Mouse (Mus musculus): ENCODE data around the gene Plekhf1. TPM values are rescaled to one million over a fixed set of nuclear protein-coding genes. Genes with fewer than 3 reads are reported as not detected.

Plekhf1 gene
- polyA plus RNA-seq, 1 experiment from 2014 or later: 2.1 TPM

DNA sequence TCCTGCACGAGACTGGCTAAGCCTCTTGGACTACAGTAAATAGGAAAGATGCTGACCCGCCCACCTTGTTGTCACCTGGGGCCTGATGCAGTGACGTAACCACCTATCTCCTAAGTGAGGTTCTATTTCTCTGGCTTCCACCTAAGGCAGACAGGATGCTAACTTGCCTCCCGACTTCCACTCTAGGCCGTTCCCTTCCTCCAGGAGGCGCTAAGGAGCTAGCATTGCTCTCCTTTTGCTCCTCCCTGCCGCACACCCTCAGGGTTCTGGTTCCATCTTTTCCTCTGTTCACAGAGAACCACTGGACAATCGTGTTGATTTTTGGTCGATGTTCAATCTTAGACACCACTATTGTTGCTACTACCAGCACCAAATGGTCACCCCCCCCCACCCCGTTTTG, 36.2 kb downstream of the Plekhf1 start:
- no peak overlapping the region for H3K9ac ChIP-seq
- H3K27me3 ChIP-seq: no peaks in the 10 kb centered on the region
- H3K4me3 ChIP-seq: no peak overlapping the region
- no peak overlapping the region for H3K27ac ChIP-seq
- 39% methylated on average over 10 of the region's 10 CpGs for WGBS
- peaks cover 9% of the 10 kb centered on the region; the same call in 1 of the 2 replicates for H3K36me3 ChIP-seq
- no peak for ATAC-seq (ENCODE audit: low FRiP score)
- H3K4me1 ChIP-seq: no peaks in the 10 kb centered on the region
- H3K9me3 ChIP-seq (replicated peaks): 0 out of 2 replicates have a peak, but pooled peaks cover 3% of the 10 kb centered on the region
- no peak overlapping the region for H3K4me2 ChIP-seq (replicated peaks)

DNA sequence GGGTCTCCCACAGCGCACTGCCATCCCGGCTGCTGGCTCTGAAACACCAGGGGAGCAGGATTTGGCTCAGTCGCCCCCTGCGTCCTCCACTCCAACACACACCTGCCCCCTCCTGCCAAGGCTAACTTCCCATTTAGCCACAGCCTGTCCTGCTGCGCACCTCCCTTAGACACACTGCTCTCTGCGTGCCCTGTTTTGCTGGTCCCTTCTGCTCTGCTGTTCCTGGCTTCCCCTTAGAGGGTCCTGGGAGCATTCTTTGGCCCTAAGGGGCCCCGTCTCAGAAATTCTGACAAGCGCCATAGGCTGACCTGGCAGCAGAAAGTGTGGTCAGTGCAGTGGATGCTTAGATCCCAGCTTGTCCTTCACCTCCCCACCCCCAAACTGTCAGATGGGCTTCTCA, 36.7 kb downstream of the Plekhf1 start:
- ATAC-seq (ENCODE audit: low FRiP score): no peak

DNA sequence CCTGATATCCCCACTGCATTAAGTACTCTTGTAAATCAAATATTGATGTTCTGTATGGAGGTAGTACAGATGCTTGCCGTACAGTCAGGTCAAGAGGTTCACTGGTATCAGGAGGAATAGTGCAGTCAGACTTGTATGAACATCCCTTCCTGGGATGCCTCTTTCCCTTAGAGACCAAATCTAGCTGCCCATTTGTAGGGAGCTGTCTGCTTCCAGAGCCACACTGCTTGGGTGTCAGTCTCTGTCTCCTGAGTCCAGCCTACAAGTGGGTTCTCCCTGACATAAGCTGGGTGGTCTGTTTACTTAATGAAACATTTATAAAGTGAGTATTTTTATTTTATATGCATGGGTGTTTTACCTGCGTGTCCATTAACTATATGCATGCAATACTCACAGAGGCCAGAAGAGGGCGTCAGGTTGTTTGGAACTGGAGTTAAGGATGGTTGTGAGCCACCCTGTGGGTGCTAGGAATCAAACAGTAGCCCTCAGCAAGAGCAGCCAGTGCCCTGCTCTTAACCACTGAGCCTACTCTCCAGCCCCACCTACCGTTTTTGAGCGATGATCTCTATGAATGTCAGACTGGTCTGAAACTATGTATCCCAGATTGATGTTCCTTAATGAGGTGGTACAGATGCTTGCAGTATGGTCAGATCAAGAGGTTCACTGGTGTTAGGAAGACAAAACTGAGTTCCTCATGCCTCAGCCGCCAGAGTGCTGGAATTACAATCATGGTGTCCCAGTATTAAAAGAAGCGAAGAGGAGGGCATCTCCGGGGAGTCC, 37.6 kb downstream of the Plekhf1 start:
- H3K9ac ChIP-seq: no peak overlapping the region
- 91% methylated on average over 8 of the region's 8 CpGs for WGBS
- H3K36me3 ChIP-seq: peaks cover 9% of the 10 kb centered on the region; the same call in 1 of the 2 replicates
- H3K4me3 ChIP-seq: no peak overlapping the region
- no peaks in the 10 kb centered on the region for H3K27me3 ChIP-seq
- H3K9me3 ChIP-seq (replicated peaks): 0 out of 2 replicates have a peak, but pooled peaks cover 3% of the 10 kb centered on the region
- H3K4me2 ChIP-seq (replicated peaks): no peak overlapping the region
- no peaks in the 10 kb centered on the region for H3K4me1 ChIP-seq
- ATAC-seq (ENCODE audit: low FRiP score): no peak
- no peak overlapping the region for H3K27ac ChIP-seq

More for the DNA sequence above, 36.7 kb downstream of the Plekhf1 start:
- no peaks in the 10 kb centered on the region for H3K27me3 ChIP-seq
- no peak overlapping the region for H3K27ac ChIP-seq
- peaks cover 9% of the 10 kb centered on the region; the same call in 1 of the 2 replicates for H3K36me3 ChIP-seq
- no peaks in the 10 kb centered on the region for H3K4me1 ChIP-seq
- WGBS: 56% methylated on average over 8 of the region's 8 CpGs
- H3K9ac ChIP-seq: no peak overlapping the region
- H3K9me3 ChIP-seq (replicated peaks): 0 out of 2 replicates have a peak, but pooled peaks cover 3% of the 10 kb centered on the region
- no peak overlapping the region for H3K4me3 ChIP-seq
- H3K4me2 ChIP-seq (replicated peaks): no peak overlapping the region

DNA sequence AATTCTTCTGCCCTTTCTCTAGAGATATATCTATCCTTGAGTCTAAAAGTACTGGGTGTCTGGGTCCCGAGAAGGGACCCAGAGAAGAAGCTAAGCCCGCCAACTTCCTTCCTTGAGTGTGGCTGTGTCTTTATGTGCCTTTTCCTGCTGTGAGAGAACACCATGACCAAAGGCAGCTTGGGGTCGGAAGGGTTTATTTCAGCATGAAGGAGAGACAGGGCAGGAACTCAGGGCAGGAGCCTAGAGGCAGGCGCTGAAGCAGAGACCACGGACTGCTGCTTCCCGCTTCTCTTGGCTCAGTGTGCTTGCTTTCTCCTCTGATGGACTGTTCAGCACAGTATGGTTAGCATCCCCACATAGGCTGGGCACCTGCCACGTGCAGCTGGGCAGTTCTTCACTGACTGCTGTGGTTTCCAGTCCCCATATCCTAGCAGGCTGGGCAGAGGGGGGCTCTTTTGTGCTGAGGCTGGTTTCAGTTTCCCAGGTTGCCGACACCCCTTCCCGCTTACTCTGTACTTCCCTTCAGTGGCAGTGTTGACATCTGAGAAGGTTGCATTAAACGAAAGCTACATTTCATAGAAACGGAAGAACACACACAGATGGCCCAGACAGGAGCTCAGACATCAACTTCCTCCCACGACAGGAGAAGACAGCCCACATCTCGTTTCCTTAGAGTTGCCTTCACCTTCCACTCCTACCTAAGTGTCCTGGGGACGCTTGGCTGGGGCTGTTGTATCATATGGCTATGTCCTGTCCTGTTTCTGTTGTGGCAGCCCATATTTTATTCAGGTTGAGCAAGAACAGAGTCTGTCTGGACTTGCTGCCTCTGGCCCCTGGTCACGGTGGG, 38.5 kb downstream of the Plekhf1 start:
- H3K9me3 ChIP-seq (replicated peaks): 0 out of 2 replicates have a peak, but pooled peaks cover 3% of the 10 kb centered on the region
- ATAC-seq (ENCODE audit: low FRiP score): no peak
- no peak overlapping the region for H3K27ac ChIP-seq
- no peak overlapping the region for H3K9ac ChIP-seq
- no peak overlapping the region for H3K4me3 ChIP-seq
- no peak overlapping the region for H3K4me2 ChIP-seq (replicated peaks)
- WGBS: 85% methylated on average over 15 of the region's 15 CpGs
- peaks cover 2% of the 10 kb centered on the region; the same call in 1 of the 2 replicates for H3K4me1 ChIP-seq
- peaks cover 9% of the 10 kb centered on the region; the same call in 1 of the 2 replicates for H3K36me3 ChIP-seq
- H3K27me3 ChIP-seq: no peaks in the 10 kb centered on the region

DNA sequence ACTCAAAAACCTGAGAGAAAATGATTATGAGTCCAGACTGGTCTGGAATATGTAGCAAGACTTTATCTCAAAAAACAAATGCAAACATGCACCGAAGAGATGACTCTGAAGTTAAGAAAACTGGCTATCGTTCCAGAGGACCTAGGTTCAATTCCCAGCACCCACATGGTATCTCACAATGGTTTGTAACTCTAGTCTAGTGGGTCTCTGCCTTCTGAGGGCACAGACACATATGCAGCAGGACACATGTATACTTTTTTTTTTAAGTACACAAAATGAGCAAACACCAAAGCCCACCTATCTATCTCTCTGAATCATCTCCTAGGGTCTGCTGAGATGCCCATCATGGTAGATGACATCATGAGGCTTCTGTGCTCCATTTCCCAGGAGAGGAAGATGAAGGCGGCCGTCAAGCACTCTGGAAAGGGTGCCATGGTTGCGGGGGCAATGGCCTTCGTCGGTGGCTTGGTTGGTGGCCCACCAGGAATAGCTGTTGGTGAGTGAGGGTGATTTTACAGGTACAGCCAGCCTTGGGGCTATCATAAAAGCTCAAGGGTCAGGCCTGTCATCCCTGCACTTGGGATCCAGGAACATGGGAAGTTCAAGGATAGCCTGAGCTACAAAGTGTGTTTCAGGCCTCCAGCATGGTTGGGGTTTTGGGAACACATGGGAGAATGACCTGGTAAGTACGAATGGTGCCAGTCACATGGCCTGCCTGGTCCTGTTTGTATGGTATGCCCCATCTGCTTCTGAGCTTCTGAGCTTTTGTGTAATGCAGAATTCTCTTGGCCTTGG, 39.3 kb downstream of the Plekhf1 start:
- ATAC-seq (ENCODE audit: low FRiP score): no peak
- Histone ChIP-seq H3K4me3 (no peak overlapping the region), H3K27ac (no peak overlapping the region), H3K9ac (no peak overlapping the region), H3K4me1 (peaks cover 6% of the 10 kb centered on the region; the same call in 1 of the 2 replicates), H3K27me3 (no peaks in the 10 kb centered on the region), H3K9me3 (replicated peaks) (0 out of 2 replicates have a peak, but pooled peaks cover 3% of the 10 kb centered on the region), H3K36me3 (peaks cover 9% of the 10 kb centered on the region; the same call in 1 of the 2 replicates), H3K4me2 (replicated peaks) (no peak overlapping the region)
- 92% methylated on average over 8 of the region's 8 CpGs for WGBS

DNA sequence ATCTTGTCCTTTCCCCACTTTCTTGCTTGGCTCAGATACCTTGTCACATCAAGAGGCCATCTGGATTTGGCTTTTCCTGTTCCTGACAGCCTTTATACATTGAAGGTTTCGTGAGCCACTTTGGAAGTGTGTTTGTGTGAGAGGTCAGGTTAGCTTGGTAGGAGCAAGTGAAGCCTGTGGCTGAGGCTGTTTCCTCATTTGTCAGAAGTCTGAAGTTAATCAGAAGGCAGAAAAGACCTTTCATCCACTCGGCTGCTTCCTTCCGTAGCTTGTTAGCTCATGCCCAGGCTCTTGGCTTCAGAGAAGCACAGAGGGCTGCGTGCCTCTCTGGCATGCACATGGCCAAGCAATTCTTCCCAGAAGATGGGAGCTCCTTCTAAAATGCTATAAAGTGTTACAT, 40.0 kb downstream of the Plekhf1 start:
- Histone ChIP-seq H3K9ac (no peak overlapping the region), H3K9me3 (replicated peaks) (0 out of 2 replicates have a peak, but pooled peaks cover 3% of the 10 kb centered on the region), H3K4me2 (replicated peaks) (no peak overlapping the region), H3K36me3 (peaks cover 9% of the 10 kb centered on the region; the same call in 1 of the 2 replicates), H3K27me3 (no peaks in the 10 kb centered on the region), H3K27ac (no peak overlapping the region), H3K4me1 (peaks cover 11% of the 10 kb centered on the region), H3K4me3 (no peak overlapping the region)
- ATAC-seq (ENCODE audit: low FRiP score): no peak
- 83% methylated on average over 4 of the region's 4 CpGs for WGBS

DNA sequence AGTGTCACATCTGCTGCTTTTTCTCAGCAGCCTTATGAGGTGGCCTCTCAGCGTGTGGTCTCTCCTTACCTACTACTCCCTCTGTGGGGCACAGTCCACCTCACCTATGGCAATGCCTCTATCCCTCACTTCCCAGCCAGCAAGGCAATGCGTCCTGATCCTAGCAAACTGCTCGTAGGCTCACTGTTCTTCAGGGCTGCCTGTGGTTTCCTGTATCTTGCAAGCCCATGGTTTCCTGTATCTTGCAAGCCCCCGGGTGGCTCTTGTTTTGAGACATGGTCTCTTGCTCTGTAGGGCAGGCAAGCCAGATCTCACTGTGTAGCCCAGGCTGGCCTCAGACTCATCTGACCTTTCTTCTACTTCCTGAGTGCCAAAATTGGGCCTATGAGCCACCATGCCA, 41.0 kb downstream of the Plekhf1 start:
- Histone ChIP-seq H3K36me3 (peaks cover 9% of the 10 kb centered on the region; the same call in 1 of the 2 replicates), H3K4me3 (no peak overlapping the region), H3K4me1 (peaks cover 13% of the 10 kb centered on the region), H3K27ac (no peak overlapping the region), H3K27me3 (no peaks in the 10 kb centered on the region), H3K4me2 (replicated peaks) (no peak overlapping the region), H3K9ac (no peak overlapping the region), H3K9me3 (replicated peaks) (0 out of 2 replicates have a peak, but pooled peaks cover 3% of the 10 kb centered on the region)
- ATAC-seq (ENCODE audit: low FRiP score): no peak
- WGBS: 72% methylated on average over 4 of the region's 4 CpGs

DNA sequence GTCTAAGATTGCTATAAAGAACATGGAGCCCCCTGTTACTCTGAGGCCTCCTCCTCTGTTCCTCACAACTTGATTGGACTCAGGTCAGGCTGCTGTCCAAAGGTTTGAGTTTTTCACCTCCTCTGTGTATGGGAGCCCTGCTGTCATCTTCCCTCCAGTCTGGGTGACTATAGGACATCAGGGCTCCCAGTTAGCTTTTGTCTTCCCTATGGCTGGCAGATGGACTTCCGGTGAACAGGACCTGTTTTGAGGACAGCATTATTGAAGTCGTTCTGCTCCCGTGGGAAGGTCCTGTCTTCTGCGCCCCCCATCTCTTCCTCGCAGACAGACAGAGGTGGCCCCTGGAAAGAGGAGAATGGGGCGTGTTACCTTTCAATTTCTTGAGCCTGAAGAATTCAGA, 43.0 kb downstream of the Plekhf1 start:
- WGBS: 86% methylated on average over 6 of the region's 6 CpGs
- H3K4me3 ChIP-seq: no peak overlapping the region
- 0 out of 2 replicates have a peak, but pooled peaks cover 5% of the 10 kb centered on the region for H3K36me3 ChIP-seq
- no peaks in the 10 kb centered on the region for H3K27me3 ChIP-seq
- no peaks in the 10 kb centered on the region for H3K9me3 ChIP-seq (replicated peaks)
- H3K4me2 ChIP-seq (replicated peaks): 0 out of 2 replicates have a peak overlapping the region, but pooled peaks have one; percentile 89
- H3K9ac ChIP-seq: no peak overlapping the region
- no peak overlapping the region for H3K27ac ChIP-seq
- peaks cover 13% of the 10 kb centered on the region for H3K4me1 ChIP-seq
- no peak for ATAC-seq (ENCODE audit: low FRiP score)

DNA sequence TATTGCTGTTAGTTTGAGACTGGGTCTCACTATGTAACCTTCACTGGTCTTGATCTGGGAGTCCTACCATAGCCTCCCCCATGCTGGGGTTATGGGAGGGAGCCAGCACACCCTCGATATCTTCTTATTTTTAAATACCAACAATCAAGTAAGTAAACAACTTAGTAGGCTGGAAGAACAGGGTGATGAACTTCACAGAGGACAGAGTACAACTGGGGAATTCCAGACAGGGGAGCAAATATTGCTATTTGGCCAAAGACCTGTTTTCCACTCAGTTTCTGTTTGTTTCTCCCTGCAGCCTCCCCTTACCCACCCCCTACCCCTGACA, 43.4 kb downstream of the Plekhf1 start:
- no peak overlapping the region for H3K27ac ChIP-seq
- H3K9me3 ChIP-seq (replicated peaks): no peaks in the 10 kb centered on the region
- no peaks in the 10 kb centered on the region for H3K27me3 ChIP-seq
- H3K9ac ChIP-seq: peak overlapping the region; percentile 76; the same call in 1 of the 2 replicates
- peaks cover 13% of the 10 kb centered on the region for H3K4me1 ChIP-seq
- peak overlapping the region; percentile 51 for H3K4me3 ChIP-seq
- WGBS: 74% methylated on average over 1 of the region's 1 CpGs
- peak overlapping the region; percentile 89 for H3K4me2 ChIP-seq (replicated peaks)
- 0 out of 2 replicates have a peak, but pooled peaks cover 5% of the 10 kb centered on the region for H3K36me3 ChIP-seq
- ATAC-seq (ENCODE audit: low FRiP score): no peak

DNA sequence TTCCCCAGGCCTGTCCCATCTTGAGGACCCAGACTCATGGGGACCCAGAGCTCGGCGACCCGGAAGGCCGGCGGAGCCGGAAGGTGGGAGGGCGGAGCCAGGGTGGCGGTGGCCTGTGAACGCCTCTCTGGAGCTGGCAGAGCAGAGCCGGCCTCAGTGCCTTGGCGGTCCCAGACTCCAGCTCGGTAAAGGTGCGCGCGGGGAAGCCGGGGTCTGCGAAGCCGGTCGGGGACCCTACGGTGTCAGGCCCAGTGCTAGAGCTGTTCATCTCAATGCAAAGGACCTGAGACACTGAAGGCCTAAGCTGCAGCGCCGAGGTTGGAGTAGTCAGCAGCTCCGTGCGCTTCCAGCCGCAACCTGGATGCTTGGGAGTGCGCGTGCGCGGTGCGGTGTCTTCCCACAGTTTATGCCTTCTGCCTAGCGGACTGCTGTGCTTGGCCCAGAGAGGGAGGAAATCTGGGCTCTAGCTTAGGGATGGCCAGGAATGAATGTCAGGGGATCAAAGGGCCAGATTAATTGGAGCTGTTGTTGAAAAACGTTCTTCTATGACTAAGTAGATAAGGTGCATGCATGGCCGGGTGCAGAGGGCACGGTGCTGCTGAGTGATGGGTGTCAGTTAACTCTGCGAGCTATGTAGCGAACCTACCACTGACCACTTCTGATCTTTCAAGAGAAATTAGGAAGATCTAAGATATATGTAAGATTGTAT, 44.0 kb downstream of the Plekhf1 start:
- ATAC-seq (ENCODE audit: low FRiP score): peak; percentile 94

More for the DNA sequence above, 44.0 kb downstream of the Plekhf1 start:
- Histone ChIP-seq H3K27me3 (no peaks in the 10 kb centered on the region), H3K27ac (peak overlapping the region; percentile 90), H3K9ac (peak overlapping the region; percentile 76), H3K4me3 (peak overlapping the region; percentile 51), H3K4me2 (replicated peaks) (peak overlapping the region; percentile 89), H3K9me3 (replicated peaks) (no peaks in the 10 kb centered on the region), H3K4me1 (peaks cover 13% of the 10 kb centered on the region), H3K36me3 (0 out of 2 replicates have a peak, but pooled peaks cover 5% of the 10 kb centered on the region)
- WGBS: 7% methylated on average over 36 of the region's 36 CpGs

All from hindbrain, embryonic 12.5 days (tissue).